In genomic region chr16:44487194-44487593, GRCm38 (mm10) we compare ENCODE assay signal across 15 mouse cellular contexts.
DNase-seq lines count a peak whose midpoint lies in the region; ATAC-seq lines count a peak whose summit lies in the region.
"Had no signal": no experiment of that assay in that cellular context is flagged by ENCODE, and none has a peak within 500 bp of the region (broad histone marks: within the 10 kb centered on the region; RNA-seq: fewer than 3 reads in every experiment).

No protein-coding gene starts in this region.

- no peak overlapping the region for H3K4me3 ChIP-seq in hindbrain, embryonic 13.5 days
- H3K4me3 ChIP-seq in hindbrain, embryonic 14.5 days (replicated peaks; ENCODE audit: low read length) = no peak overlapping the region
- H3K4me3 ChIP-seq in limb, embryonic 10.5 days = no peak overlapping the region
- H3K4me3 ChIP-seq in embryonic facial prominence, embryonic 10.5 days = no peak overlapping the region
- H3K4me3 ChIP-seq: lung, embryonic 15.5 days had no signal

- WGBS in hindbrain, embryonic 13.5 days = 68% methylated on average over 13 of the region's 13 CpGs
- 59% methylated on average over 13 of the region's 13 CpGs for WGBS in hindbrain, embryonic 14.5 days
- 92% methylated on average over 13 of the region's 13 CpGs for WGBS in limb, embryonic 10.5 days
- WGBS in embryonic facial prominence, embryonic 10.5 days = 87% methylated on average over 13 of the region's 13 CpGs

- H3K9ac ChIP-seq in hindbrain, embryonic 13.5 days = peak overlapping the region; percentile 13; the same call in 1 of the 2 replicates
- H3K9ac ChIP-seq in hindbrain, embryonic 14.5 days = no peak overlapping the region
- H3K9ac ChIP-seq: lung, embryonic 15.5 days had no signal

- ATAC-seq in cerebellum, adult (ENCODE audit: insufficient number of reproducible peaks, low FRiP score, low TSS enrichment) = no peak
- ATAC-seq in hindbrain, embryonic 13.5 days (ENCODE audit: low FRiP score) = no peak
- no peak for ATAC-seq in hindbrain, embryonic 14.5 days (ENCODE audit: low FRiP score)

- peaks cover 21% of the 10 kb centered on the region for H3K4me1 ChIP-seq in hindbrain, embryonic 13.5 days (replicated peaks)
- peaks cover 5% of the 10 kb centered on the region; the same call in 1 of the 2 replicates for H3K4me1 ChIP-seq in hindbrain, embryonic 14.5 days (replicated peaks; ENCODE audit: control insufficient read depth, insufficient read depth, low read length)
- no peaks in the 10 kb centered on the region for H3K4me1 ChIP-seq in limb, embryonic 10.5 days
- H3K4me1 ChIP-seq in embryonic facial prominence, embryonic 10.5 days = 0 out of 2 replicates have a peak, but pooled peaks cover under 1% of the 10 kb centered on the region

- no peaks in the 10 kb centered on the region for H3K27me3 ChIP-seq in hindbrain, embryonic 13.5 days
- H3K27me3 ChIP-seq in hindbrain, embryonic 14.5 days (ENCODE audit: control insufficient read depth, insufficient read depth, low read length) = no peaks in the 10 kb centered on the region
- no peaks in the 10 kb centered on the region for H3K27me3 ChIP-seq in limb, embryonic 10.5 days (ENCODE audit: low read depth, poor library complexity, severe bottlenecking)
- H3K27me3 ChIP-seq in embryonic facial prominence, embryonic 10.5 days (replicated peaks; ENCODE audit: low read depth, poor library complexity, severe bottlenecking) = no peaks in the 10 kb centered on the region
- H3K27me3 ChIP-seq: lung, embryonic 15.5 days had no signal

- H3K9me3 ChIP-seq in hindbrain, embryonic 13.5 days = no peaks in the 10 kb centered on the region
- H3K9me3 ChIP-seq in hindbrain, embryonic 14.5 days (ENCODE audit: control insufficient read depth, low read length) = no peaks in the 10 kb centered on the region
- H3K9me3 ChIP-seq in limb, embryonic 10.5 days (replicated peaks) = no peaks in the 10 kb centered on the region
- H3K9me3 ChIP-seq in embryonic facial prominence, embryonic 10.5 days = no peaks in the 10 kb centered on the region
- H3K9me3 ChIP-seq: lung, embryonic 15.5 days had no signal

- H3K4me2 ChIP-seq in hindbrain, embryonic 13.5 days = no peak overlapping the region
- H3K4me2 ChIP-seq in hindbrain, embryonic 14.5 days (replicated peaks) = no peak overlapping the region
- H3K4me2 ChIP-seq: liver, embryonic 11.5 days; lung, embryonic 15.5 days had no signal

- DNase-seq in cerebellum, adult 9-10 months = peak; percentile 24
- DNase-seq in hindbrain, embryonic 14.5 days (ENCODE audit: low spot score) = no peak
- DNase-seq in ZHBTc4 (ENCODE audit: low read depth, low spot score) = peak; percentile 67
- DNase-seq in limb, embryonic 10.5 days (ENCODE audit: low spot score) = no peak
- no peak for DNase-seq in embryonic facial prominence, embryonic 10.5 days (ENCODE audit: low spot score)
- DNase-seq in gastrocnemius, adult 8-10 months (ENCODE audit: low spot score in 2 of 2) = no peak
- DNase-seq: adrenal gland, adult 2 months; gastrocnemius, postnatal 36 days; kidney, adult 2 months; kidney, postnatal 4 days; thymus, postnatal 25 days had no signal

- peak overlapping the region; percentile 60; the same call in 1 of the 2 replicates for H3K27ac ChIP-seq in hindbrain, embryonic 13.5 days
- no peak overlapping the region for H3K27ac ChIP-seq in hindbrain, embryonic 14.5 days
- 0 out of 2 replicates have a peak overlapping the region, but pooled peaks have one; percentile 7 for H3K27ac ChIP-seq in limb, embryonic 10.5 days
- no peak overlapping the region for H3K27ac ChIP-seq in embryonic facial prominence, embryonic 10.5 days (replicated peaks)
- H3K27ac ChIP-seq: lung, embryonic 15.5 days had no signal

- H3K36me3 ChIP-seq in hindbrain, embryonic 13.5 days = peaks cover 23% of the 10 kb centered on the region
- peaks cover 40% of the 10 kb centered on the region for H3K36me3 ChIP-seq in hindbrain, embryonic 14.5 days (replicated peaks; ENCODE audit: control insufficient read depth, insufficient read depth)
- H3K36me3 ChIP-seq in limb, embryonic 10.5 days = peaks cover 89% of the 10 kb centered on the region
- peaks cover 85% of the 10 kb centered on the region for H3K36me3 ChIP-seq in embryonic facial prominence, embryonic 10.5 days (replicated peaks)

Comparison
In these comparisons a context has a peak if more than half of its experiments do, and no peak if none do; other contexts are left out.
1. H3K27ac ChIP-seq: peak in hindbrain, embryonic 13.5 days (single experiment) and limb, embryonic 10.5 days (single experiment); none in hindbrain, embryonic 14.5 days (single experiment) and embryonic facial prominence, embryonic 10.5 days (single experiment).
2. DNase-seq: peak in cerebellum, adult 9-10 months (single experiment) and ZHBTc4 (single experiment); none in hindbrain, embryonic 14.5 days (single experiment), limb, embryonic 10.5 days (single experiment), embryonic facial prominence, embryonic 10.5 days (single experiment) and gastrocnemius, adult 8-10 months (0 of 2).